Mouse (Mus musculus) limb, embryonic 10.5 days (tissue): ENCODE results near the gene Tgif1. TPM values are rescaled to one million over a fixed set of nuclear protein-coding genes. Genes with fewer than 3 reads are reported as not detected.

ENCODE experiments used
- DNase-seq: peaks from one replicate; pipeline ENCODE4 v3.0.0-alpha.2; 2017; ENCODE audit warnings: low spot score
- H3K27ac ChIP-seq: fragments of 300-500 bp; sonication (generic); 2 replicates; pipeline ENCODE4 v1.5.1; 2016; ENCODE audit warnings: mild to moderate bottlenecking
- H3K27me3 ChIP-seq: fragments of 300-500 bp; sonication (generic); 2 replicates; pipeline ENCODE4 v1.6.1; 2016; ENCODE audit warnings: low read depth, mild to moderate bottlenecking; ENCODE audit not compliant: poor library complexity, severe bottlenecking
- H3K36me3 ChIP-seq: fragments of 300-500 bp; sonication (generic); 2 replicates; pipeline ENCODE4 v1.6.1; 2016; ENCODE audit warnings: mild to moderate bottlenecking, moderate library complexity
- H3K4me1 ChIP-seq: fragments of 300-500 bp; sonication (generic); 2 replicates; pipeline ENCODE4 v1.6.1; 2016
- H3K4me3 ChIP-seq: fragments of 300-500 bp; sonication (generic); 2 replicates; pipeline ENCODE4 v1.5.1; 2016; ENCODE audit warnings: mild to moderate bottlenecking, moderate library complexity
- H3K9me3 ChIP-seq: fragments of 300-500 bp; sonication (generic); replicated peaks from 2 replicates; pipeline ENCODE4 v1.6.1; 2016; ENCODE audit warnings: mild to moderate bottlenecking
- WGBS: fragments of 180-500 bp; shearing (Covaris S2); methylation state at CpG from one replicate; pipeline ENCODE4 v1.1.7; 2016; 5-methylcytosine and 5-hydroxymethylcytosine counted together
- microRNA counts: library from miRNA; unstranded; fragments of <30 nt; microRNA quantifications from one replicate; lab custom pipeline; 2017
- microRNA-seq: library from miRNA; unstranded; fragments of <30 nt; microRNA quantifications from one replicate; pipeline ENCODE4, GENCODE M21; 2017
- polyA plus RNA-seq: library from polyadenylated mRNA; unstranded; fragments of >200 nt; fragmentation: Nextera tagmentation; extraction: Ambion mirVana; gene quantifications from 2 replicates; pipeline ENCODE4 v1.2.1, GENCODE M21; 2016

Tgif1 gene
- polyA plus RNA-seq, 1 experiment from 2014 or later, result 132 TPM

DNA sequence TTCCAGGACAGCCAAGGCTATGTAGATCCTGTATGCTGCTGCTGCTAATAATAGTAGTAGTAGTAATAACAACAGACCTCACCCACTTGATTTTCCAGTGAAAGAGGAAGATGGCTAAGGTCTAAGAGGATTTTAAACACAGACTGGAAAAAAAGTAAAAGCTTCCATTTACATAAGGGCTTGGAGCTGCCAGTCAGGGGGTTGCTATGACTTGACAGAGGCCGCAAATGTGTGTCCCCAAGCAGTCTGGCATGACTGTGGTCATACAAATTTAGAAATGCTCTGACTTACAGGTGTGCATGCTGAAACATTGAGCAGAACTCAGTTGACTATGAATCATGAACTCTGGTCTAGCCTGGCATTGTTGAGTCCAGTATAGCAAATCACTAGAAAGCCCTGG lies 45.5 kb downstream of the Tgif1 start:
- no peak for DNase-seq
- 92% methylated on average over 1 of the region's 1 CpGs for WGBS
- Histone ChIP-seq H3K9me3 (no peaks in the 10 kb centered on the region), H3K4me3 (no peak overlapping the region), H3K27ac (no peak overlapping the region), H3K36me3 (no peaks in the 10 kb centered on the region), H3K27me3 (no peaks in the 10 kb centered on the region), H3K4me1 (0 out of 2 replicates have a peak, but pooled peaks cover 4% of the 10 kb centered on the region)

DNA sequence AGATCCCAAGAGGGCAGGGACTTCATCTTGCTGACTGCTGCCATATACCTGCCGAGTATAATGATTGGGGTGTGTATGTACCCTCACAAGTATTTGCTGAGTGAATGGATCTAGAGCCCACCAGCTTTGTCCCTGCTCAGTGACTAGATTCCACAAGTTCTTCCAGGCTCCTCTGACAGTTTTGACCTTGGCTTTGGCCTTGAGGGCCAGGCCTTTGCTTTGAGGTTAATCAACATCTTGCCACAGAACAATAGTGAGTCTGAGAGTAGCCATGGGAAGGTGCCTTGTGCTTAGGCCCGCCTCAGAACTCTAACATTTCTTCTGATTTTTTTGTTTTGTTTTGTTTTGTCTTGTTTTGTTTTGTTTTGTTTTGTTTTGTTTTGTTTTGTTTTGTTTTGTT lies 46.7 kb downstream of the Tgif1 start:
- no peak for DNase-seq
- Histone ChIP-seq H3K27me3 (no peaks in the 10 kb centered on the region), H3K27ac (no peak overlapping the region), H3K4me1 (0 out of 2 replicates have a peak, but pooled peaks cover 4% of the 10 kb centered on the region), H3K4me3 (no peak overlapping the region), H3K36me3 (no peaks in the 10 kb centered on the region), H3K9me3 (no peaks in the 10 kb centered on the region)
- WGBS, result 93% methylated on average over 2 of the region's 2 CpGs

DNA sequence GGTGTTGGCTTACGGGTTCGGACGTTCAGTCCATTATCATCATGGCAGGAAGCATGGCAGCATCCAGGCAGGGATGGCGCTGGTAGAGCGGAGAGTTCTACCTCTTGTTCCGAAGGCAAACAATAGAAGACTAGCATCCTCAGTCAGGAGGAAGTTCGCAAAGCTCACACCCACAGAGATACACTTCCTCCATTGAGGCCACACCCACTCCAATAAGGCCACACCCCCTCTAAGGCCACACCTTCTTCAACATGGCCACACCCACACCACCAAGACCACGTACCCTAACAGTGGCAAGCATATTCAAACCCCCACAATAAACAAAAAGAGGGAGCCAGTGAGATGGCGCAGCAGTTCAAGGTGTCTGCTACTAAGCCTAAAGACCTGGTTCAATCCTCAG lies 47.5 kb downstream of the Tgif1 start:
- H3K4me3 ChIP-seq, result no peak overlapping the region
- H3K27me3 ChIP-seq, result no peaks in the 10 kb centered on the region
- no peaks in the 10 kb centered on the region for H3K9me3 ChIP-seq
- 0 out of 2 replicates have a peak, but pooled peaks cover 7% of the 10 kb centered on the region for H3K4me1 ChIP-seq
- no peaks in the 10 kb centered on the region for H3K36me3 ChIP-seq
- DNase-seq, result no peak
- no peak overlapping the region for H3K27ac ChIP-seq
- 95% methylated on average over 9 of the region's 9 CpGs for WGBS

DNA sequence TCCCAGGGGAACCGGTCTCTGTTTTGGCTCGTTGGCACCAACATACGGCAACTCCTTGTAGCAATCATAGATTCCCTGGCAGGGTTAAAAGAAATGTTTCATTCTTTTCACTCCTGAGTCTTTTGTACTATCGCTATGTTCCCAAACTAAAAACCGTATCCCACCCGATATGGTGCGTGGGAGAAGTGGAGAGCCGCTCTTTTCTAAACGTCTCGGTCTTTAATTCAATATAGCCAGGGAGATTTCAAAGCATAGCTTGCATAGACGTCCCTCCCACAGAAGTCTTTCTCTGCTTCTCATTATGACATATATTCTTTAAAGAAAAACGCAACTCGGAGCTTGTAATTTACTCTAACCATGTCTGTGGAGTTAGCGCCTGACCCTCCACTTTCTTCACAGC lies 51.3 kb downstream of the Tgif1 start:
- H3K27me3 ChIP-seq, result no peaks in the 10 kb centered on the region
- 0 out of 2 replicates have a peak, but pooled peaks cover 3% of the 10 kb centered on the region for H3K4me1 ChIP-seq
- no peak for DNase-seq
- H3K4me3 ChIP-seq, result no peak overlapping the region
- H3K27ac ChIP-seq, result no peak overlapping the region
- 91% methylated on average over 14 of the region's 14 CpGs for WGBS
- no peaks in the 10 kb centered on the region for H3K36me3 ChIP-seq
- H3K9me3 ChIP-seq, result no peaks in the 10 kb centered on the region

DNA sequence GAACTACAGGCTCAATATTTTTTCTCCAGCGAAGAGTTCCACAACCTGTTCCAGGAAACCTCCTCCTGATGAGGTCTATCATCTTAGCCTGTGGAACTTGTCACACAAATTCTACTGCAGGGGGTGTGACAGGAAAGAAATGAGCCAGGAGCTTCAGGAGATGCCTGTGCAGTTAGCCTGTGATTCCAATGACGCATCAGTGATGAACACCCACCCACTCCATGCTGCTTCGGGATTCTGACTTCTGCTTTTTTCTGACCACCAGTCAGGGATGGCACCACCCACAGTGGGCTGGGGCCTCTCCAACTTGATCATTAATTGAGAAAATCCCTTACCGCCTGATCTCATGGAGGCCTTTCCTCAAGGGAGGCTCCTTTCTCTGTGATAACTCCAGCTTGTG lies 54.1 kb downstream of the Tgif1 start:
- H3K4me3 ChIP-seq, result no peak overlapping the region
- WGBS, result 87% methylated on average over 4 of the region's 4 CpGs
- no peak for DNase-seq
- H3K36me3 ChIP-seq, result no peaks in the 10 kb centered on the region
- H3K27me3 ChIP-seq, result no peaks in the 10 kb centered on the region
- H3K9me3 ChIP-seq, result no peaks in the 10 kb centered on the region
- no peak overlapping the region for H3K27ac ChIP-seq
- peaks cover 9% of the 10 kb centered on the region; the same call in 1 of the 2 replicates for H3K4me1 ChIP-seq

DNA sequence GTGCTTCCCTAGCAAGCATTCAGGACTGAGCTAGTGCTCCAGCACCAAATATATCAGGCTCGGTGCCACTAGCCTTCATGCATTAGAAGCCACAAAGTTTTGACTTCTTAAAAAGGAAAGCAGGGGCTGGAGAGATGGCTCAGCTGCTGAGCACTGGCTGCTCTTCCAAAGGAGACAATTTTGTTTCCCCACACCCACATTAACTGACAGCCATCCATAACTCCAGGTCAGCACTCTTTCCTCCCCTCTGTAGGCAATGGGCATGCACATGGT lies 55.6 kb downstream of the Tgif1 start:
- Histone ChIP-seq H3K27me3 (no peaks in the 10 kb centered on the region), H3K36me3 (no peaks in the 10 kb centered on the region), H3K4me1 (peaks cover 13% of the 10 kb centered on the region; the same call in 1 of the 2 replicates), H3K4me3 (no peak overlapping the region), H3K9me3 (no peaks in the 10 kb centered on the region), H3K27ac (no peak overlapping the region)
- WGBS, result 81% methylated on average over 1 of the region's 1 CpGs
- DNase-seq, result no peak

DNA sequence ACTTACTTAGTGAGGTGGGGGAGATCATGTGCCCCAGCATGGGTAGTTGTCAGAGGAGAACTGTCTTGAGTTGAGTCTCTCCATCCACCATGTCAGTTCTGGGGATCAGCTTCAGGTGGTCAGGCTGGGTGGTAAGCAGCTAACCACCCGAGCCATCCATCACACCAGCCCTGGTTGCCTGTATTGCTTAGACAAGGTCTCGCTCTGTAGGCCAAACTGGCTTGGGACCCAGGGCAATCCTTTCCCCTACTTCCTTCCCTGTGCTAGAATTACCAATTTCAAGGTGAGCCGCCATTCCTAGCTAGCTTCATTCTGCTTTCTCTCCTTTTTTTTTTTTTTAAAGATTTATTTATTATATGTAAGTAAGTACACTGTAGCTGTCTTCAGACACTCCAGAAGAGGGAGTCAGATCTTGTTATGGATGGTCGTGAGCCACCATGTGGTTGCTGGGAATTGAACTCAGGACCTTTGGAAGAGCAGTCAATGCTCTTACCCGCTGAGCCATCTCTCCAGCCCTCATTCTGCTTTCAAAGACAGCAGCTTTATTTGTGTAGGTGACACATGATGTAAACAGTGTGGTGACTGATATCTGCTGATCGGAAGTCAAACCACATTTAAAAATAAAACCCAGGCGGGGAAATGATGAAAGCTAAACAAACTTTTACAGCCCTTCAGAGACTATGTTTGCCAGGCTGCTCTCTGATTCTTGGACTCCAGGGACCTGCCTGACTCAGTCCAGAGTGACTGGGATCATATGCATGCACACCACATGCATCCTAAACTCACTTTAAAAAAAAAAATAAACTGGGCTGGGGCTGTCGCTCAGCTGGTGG lies 56.2 kb downstream of the Tgif1 start:
- 78% methylated on average over 8 of the region's 8 CpGs for WGBS
- no peak for DNase-seq
- Histone ChIP-seq H3K36me3 (no peaks in the 10 kb centered on the region), H3K27me3 (no peaks in the 10 kb centered on the region), H3K9me3 (no peaks in the 10 kb centered on the region), H3K4me3 (no peak overlapping the region), H3K4me1 (peaks cover 13% of the 10 kb centered on the region; the same call in 1 of the 2 replicates), H3K27ac (no peak overlapping the region)

DNA sequence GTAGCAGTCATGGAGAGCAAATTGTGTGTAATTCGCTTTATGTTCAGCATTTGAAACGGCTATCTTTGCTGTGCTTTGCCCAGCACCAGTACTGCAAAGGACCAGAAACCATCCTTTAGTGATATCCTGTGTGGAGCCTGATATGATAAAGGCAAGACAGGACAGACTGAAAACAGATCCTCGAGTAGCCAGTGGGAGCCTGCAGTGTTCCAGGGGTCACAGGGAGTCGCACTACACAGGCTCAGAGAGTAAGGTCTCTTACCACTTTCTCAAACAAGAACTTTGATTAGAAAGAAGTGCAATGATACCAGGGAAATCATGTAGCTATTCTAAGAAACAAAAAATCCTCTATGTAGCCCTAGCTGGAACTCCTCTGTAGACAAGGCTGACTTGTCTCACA lies 58.1 kb downstream of the Tgif1 start:
- H3K4me1 ChIP-seq, result peaks cover 10% of the 10 kb centered on the region; the same call in 1 of the 2 replicates
- WGBS, result 80% methylated on average over 4 of the region's 4 CpGs
- no peak overlapping the region for H3K4me3 ChIP-seq
- no peak for DNase-seq
- no peaks in the 10 kb centered on the region for H3K9me3 ChIP-seq
- H3K27me3 ChIP-seq, result no peaks in the 10 kb centered on the region
- H3K36me3 ChIP-seq, result no peaks in the 10 kb centered on the region
- H3K27ac ChIP-seq, result no peak overlapping the region

DNA sequence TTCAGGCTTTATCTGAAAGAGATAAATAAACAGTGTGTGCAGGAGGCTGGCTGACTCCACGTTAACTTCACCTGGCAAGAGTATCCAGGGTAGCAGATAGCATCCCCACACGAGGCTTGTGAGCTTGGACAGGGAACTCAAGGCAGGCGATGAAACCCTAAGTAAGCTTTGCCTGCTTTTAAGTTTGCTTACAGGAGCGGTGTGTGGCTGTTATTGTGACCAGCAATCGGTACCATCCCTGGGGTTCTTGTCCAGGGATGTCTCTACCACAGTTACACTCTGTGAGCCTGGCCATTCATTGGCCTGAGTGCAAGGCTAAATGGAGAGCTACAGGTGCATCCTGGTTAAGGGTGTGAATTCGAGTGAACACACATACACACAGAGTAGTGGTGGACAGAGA lies 58.6 kb downstream of the Tgif1 start:
- H3K4me3 ChIP-seq, result no peak overlapping the region
- no peak overlapping the region for H3K27ac ChIP-seq
- DNase-seq, result no peak
- 64% methylated on average over 6 of the region's 6 CpGs for WGBS
- peaks cover 10% of the 10 kb centered on the region; the same call in 1 of the 2 replicates for H3K4me1 ChIP-seq
- H3K9me3 ChIP-seq, result no peaks in the 10 kb centered on the region
- H3K27me3 ChIP-seq, result no peaks in the 10 kb centered on the region
- H3K36me3 ChIP-seq, result no peaks in the 10 kb centered on the region

DNA sequence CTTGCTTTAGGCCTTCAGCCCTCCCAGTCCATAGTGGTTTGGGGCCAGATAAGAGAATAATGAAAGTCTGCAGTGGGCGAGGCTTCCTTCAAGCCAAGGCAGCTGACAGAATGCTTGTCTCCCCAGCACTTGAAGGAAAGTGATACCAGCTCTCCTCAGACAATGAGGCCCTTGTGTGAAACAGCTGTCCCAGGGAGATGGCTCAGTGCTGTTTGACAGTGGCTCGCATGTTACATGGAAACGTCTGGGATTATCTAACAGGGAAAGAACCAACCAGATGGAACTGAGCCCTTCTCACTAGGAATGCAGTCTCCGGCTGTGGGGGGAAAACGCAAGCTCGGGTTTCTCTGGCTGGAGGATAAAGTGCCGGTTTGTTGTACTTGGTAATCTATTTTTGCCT lies 59.1 kb downstream of the Tgif1 start:
- DNase-seq, result no peak
- Histone ChIP-seq H3K27ac (no peak overlapping the region), H3K9me3 (no peaks in the 10 kb centered on the region), H3K4me1 (peaks cover 10% of the 10 kb centered on the region; the same call in 1 of the 2 replicates), H3K27me3 (no peaks in the 10 kb centered on the region), H3K4me3 (no peak overlapping the region), H3K36me3 (no peaks in the 10 kb centered on the region)
- WGBS, result 31% methylated on average over 7 of the region's 7 CpGs

MicroRNAs within 50 kb of the gene (microRNA counts, 519-probe panel; counts per million panel counts)
- microRNA mmu-miR-1195 (lab: Ali Mortazavi, UCI), result 684 counts per million, percentile 72 among the panel's probes with 10 or more counts

Small RNA genes lying within 50 kb of the gene (microRNA-seq; reads per million reads assigned to microRNA genes)
- not detected for gene Mir1195

Other genes with a start within 250 kb of the Tgif1 start
- 2.5 and 4.2 TPM in 2 replicates for gene Myom1, start 149.1 kb upstream of the Tgif1 start, polyA plus RNA-seq
- gene Myl12a, start 149.3 kb upstream of the Tgif1 start, polyA plus RNA-seq, result 478 and 483 TPM in 2 replicates